ENCODE assay signal across 8 mouse cellular contexts in the genomic region with DNA sequence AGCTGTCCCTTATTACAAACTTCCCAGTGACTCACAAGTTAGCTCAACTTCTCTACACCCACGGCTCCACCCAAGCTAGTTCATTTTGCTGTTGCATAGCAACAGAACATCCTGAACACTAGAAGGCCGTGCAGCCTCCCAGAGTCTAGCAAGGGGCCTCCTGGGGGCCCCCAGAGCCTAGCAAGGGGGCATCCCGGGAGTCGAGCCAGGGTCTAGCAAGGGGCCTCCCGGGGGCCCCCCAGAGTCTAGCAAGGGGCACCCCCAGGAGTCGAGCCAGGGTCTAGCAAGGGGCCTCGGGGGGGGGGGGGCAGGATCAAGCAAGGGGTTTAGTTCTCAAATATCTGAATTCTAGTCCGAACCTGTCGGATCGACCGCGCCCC. TPM values are rescaled to one million over a fixed set of nuclear protein-coding genes. Genes with fewer than 3 reads are reported as not detected.
DNase-seq lines count a peak whose midpoint lies in the region; ATAC-seq and TF ChIP-seq lines count a peak whose summit lies in the region.

No protein-coding gene starts in this region.

- no peaks in the 10 kb centered on the region for H3K9me3 ChIP-seq in ES-Bruce4 (replicated peaks; ENCODE audit: control insufficient read depth, insufficient read depth, low read length, poor library complexity, severe bottlenecking)
- no peaks in the 10 kb centered on the region for H3K9me3 ChIP-seq in forebrain, embryonic 11.5 days (ENCODE audit: control insufficient read depth, low read length)
- H3K9me3 ChIP-seq in heart, postnatal 0 days (replicated peaks; ENCODE audit: control insufficient read depth, low read length): no peaks in the 10 kb centered on the region
- H3K9me3 ChIP-seq in lung, embryonic 15.5 days: no peaks in the 10 kb centered on the region

- no peak for TF ChIP-seq CTCF in ES-Bruce4 (IDR thresholded peaks at IDR 0.05; ENCODE audit: low read depth, low read length)
- no peak for TF ChIP-seq CTCF in heart, postnatal 0 days (IDR thresholded peaks at IDR 0.05; ENCODE audit: low read depth)

- no peak for TF ChIP-seq POLR2A in ES-Bruce4 (IDR thresholded peaks at IDR 0.05; ENCODE audit: insufficient read depth, low read length)

- no peaks in the 10 kb centered on the region for H3K4me1 ChIP-seq in ES-Bruce4 (ENCODE audit: control insufficient read depth, insufficient read depth, low read length)
- 0 out of 2 replicates have a peak, but pooled peaks cover 7% of the 10 kb centered on the region for H3K4me1 ChIP-seq in forebrain, embryonic 11.5 days (replicated peaks; ENCODE audit: control insufficient read depth, insufficient read depth, low read length)
- H3K4me1 ChIP-seq in heart, postnatal 0 days (ENCODE audit: control insufficient read depth, insufficient read depth): peaks cover 8% of the 10 kb centered on the region
- peaks cover 11% of the 10 kb centered on the region; the same call in 1 of the 2 replicates for H3K4me1 ChIP-seq in lung, embryonic 15.5 days

- no peak for TF ChIP-seq EP300 in ES-Bruce4 (IDR thresholded peaks at IDR 0.05; ENCODE audit: insufficient read depth, low read depth, low read length)
- no peak for TF ChIP-seq EP300 in heart, postnatal 0 days (IDR thresholded peaks at IDR 0.05; ENCODE audit: low read depth)

- peak overlapping the region; percentile 95 for H3K9ac ChIP-seq in ES-Bruce4 (ENCODE audit: low read depth, poor library complexity, severe bottlenecking)
- H3K9ac ChIP-seq in forebrain, embryonic 11.5 days (ENCODE audit: low read length): peak overlapping the region; percentile 68
- peak overlapping the region; percentile 56 for H3K9ac ChIP-seq in heart, postnatal 0 days (replicated peaks; ENCODE audit: low read depth, low read length)
- H3K9ac ChIP-seq in lung, embryonic 15.5 days: peak overlapping the region; percentile 41

- WGBS in forebrain, embryonic 11.5 days: 0% methylated on average over 12 of the region's 12 CpGs
- WGBS in heart, postnatal 0 days: under 1% methylated on average over 12 of the region's 12 CpGs
- 0% methylated on average over 12 of the region's 12 CpGs for WGBS in lung, embryonic 15.5 days

- peak overlapping the region; percentile 73 for H3K4me2 ChIP-seq in forebrain, embryonic 11.5 days (ENCODE audit: low read depth, low read length, severe bottlenecking)
- peak overlapping the region; percentile 71 for H3K4me2 ChIP-seq in heart, postnatal 0 days (ENCODE audit: low read depth, low read length)
- peak overlapping the region; percentile 75 for H3K4me2 ChIP-seq in lung, embryonic 15.5 days

- peak; percentile 84 for ATAC-seq in forebrain, embryonic 11.5 days (replicated peaks; ENCODE audit: low FRiP score)
- ATAC-seq in heart, postnatal 0 days (ENCODE audit: insufficient read depth, low read depth): peak; percentile 67
- peak; percentile 77 for ATAC-seq in lung, embryonic 15.5 days (ENCODE audit: borderline replicate concordance, extremely low read depth, low FRiP score, low TSS enrichment)
- ATAC-seq in neutrophil, adult 5-6 weeks (ENCODE audit: extremely low read depth, insufficient number of reproducible peaks, low FRiP score, poor library complexity, severe bottlenecking): peak; percentile 52

- H3K4me3 ChIP-seq in ES-Bruce4 (ENCODE audit: low read depth, low read length): peak overlapping the region; percentile 91
- peak overlapping the region; percentile 74 for H3K4me3 ChIP-seq in forebrain, embryonic 11.5 days (ENCODE audit: low read depth, low read length)
- H3K4me3 ChIP-seq in heart, postnatal 0 days (ENCODE audit: low read depth, low read length): peak overlapping the region; percentile 80
- peak overlapping the region; percentile 87 for H3K4me3 ChIP-seq in lung, embryonic 15.5 days

- peak; percentile 92 for DNase-seq in brain, adult 2 months (ENCODE audit: low read depth, low spot score)
- peak; percentile 91 for DNase-seq in forebrain, embryonic 11.5 days (ENCODE audit: low spot score)
- DNase-seq in heart, postnatal 0 days (ENCODE audit: low spot score): peak; percentile 93
- peak; percentile 63 to 80 for DNase-seq in layer of hippocampus, adult 18-20 months (ENCODE audit: low spot score in 2 of 2)
- DNase-seq in thymus, adult 18-20 months: peak; percentile 48 to 73

- no peak overlapping the region for H3K27ac ChIP-seq in ES-Bruce4 (ENCODE audit: insufficient read depth, low read length)
- H3K27ac ChIP-seq in forebrain, embryonic 11.5 days (ENCODE audit: low read depth, low read length): peak overlapping the region; percentile 93
- H3K27ac ChIP-seq in heart, postnatal 0 days (ENCODE audit: low read depth): peak overlapping the region; percentile 94
- peak overlapping the region; percentile 97 for H3K27ac ChIP-seq in lung, embryonic 15.5 days

- H3K36me3 ChIP-seq in ES-Bruce4 (ENCODE audit: control insufficient read depth, insufficient read depth, low read length, poor library complexity, severe bottlenecking): peaks cover 30% of the 10 kb centered on the region
- peaks cover 6% of the 10 kb centered on the region; the same call in 1 of the 2 replicates for H3K36me3 ChIP-seq in forebrain, embryonic 11.5 days (ENCODE audit: control insufficient read depth, insufficient read depth, low read length)
- peaks cover 29% of the 10 kb centered on the region for H3K36me3 ChIP-seq in heart, postnatal 0 days (replicated peaks; ENCODE audit: control insufficient read depth, insufficient read depth, low read length)
- peaks cover 28% of the 10 kb centered on the region for H3K36me3 ChIP-seq in lung, embryonic 15.5 days

- H3K27me3 ChIP-seq in ES-Bruce4 (ENCODE audit: control insufficient read depth, insufficient read depth, low read length, poor library complexity, severe bottlenecking): no peaks in the 10 kb centered on the region
- H3K27me3 ChIP-seq in forebrain, embryonic 11.5 days (ENCODE audit: control insufficient read depth, insufficient read depth, low read length): no peaks in the 10 kb centered on the region
- no peaks in the 10 kb centered on the region for H3K27me3 ChIP-seq in heart, postnatal 0 days (ENCODE audit: control insufficient read depth, insufficient read depth, low read length)
- H3K27me3 ChIP-seq in lung, embryonic 15.5 days: no peaks in the 10 kb centered on the region

RNA-seq across cellular contexts. Expression of gene Sfr1, which starts 0.8 kb away (rescaled TPM):
- 216 and 232 TPM in 2 replicates for polyA plus RNA-seq in ES-Bruce4 (2011; ENCODE audit: insufficient read depth, insufficient read length, low read depth, missing spikeins)
- polyA plus RNA-seq in forebrain, embryonic 11.5 days (2014; fragmentation: Nextera tagmentation; extraction: Ambion mirVana): 313 and 346 TPM in 2 replicates
- 61.9 and 62.1 TPM in 2 replicates for total RNA-seq in heart, postnatal 0 days (2014; rRNA removed; ENCODE audit: low replicate concordance)
- 151 and 175 TPM in 2 replicates for polyA plus RNA-seq in heart, postnatal 0 days (2015; fragmentation: Nextera tagmentation; extraction: Ambion mirVana)
- 100 to 1,000 TPM; 106 to 110 TPM for total RNA-seq in layer of hippocampus, adult 18-20 months (2021)
- polyA plus RNA-seq in lung, embryonic 15.5 days (2015; fragmentation: Nextera tagmentation; extraction: Ambion mirVana): 230 and 232 TPM in 2 replicates
- total RNA-seq in neutrophil, adult 5-6 weeks (2017): 128 and 139 TPM in 2 replicates

RNA-seq across cellular contexts. Expression of gene Col17a1, which starts 38.8 kb away (rescaled TPM):
- 0.32 TPM in 1 of 2 replicates, not detected in the other for polyA plus RNA-seq in ES-Bruce4 (2011; ENCODE audit: insufficient read depth, insufficient read length, low read depth, missing spikeins)
- 0.61 and 1.1 TPM in 2 replicates for polyA plus RNA-seq in forebrain, embryonic 11.5 days (2014; fragmentation: Nextera tagmentation; extraction: Ambion mirVana)
- total RNA-seq in heart, postnatal 0 days (2014; rRNA removed; ENCODE audit: low replicate concordance): 2.0 TPM in 1 of 2 replicates, not detected in the other
- polyA plus RNA-seq in heart, postnatal 0 days (2015; fragmentation: Nextera tagmentation; extraction: Ambion mirVana): 0.26 and 0.27 TPM in 2 replicates
- total RNA-seq in layer of hippocampus, adult 18-20 months (2021): under 1 TPM in 1 of 2 experiments, not detected in 1; 0.05 TPM
- polyA plus RNA-seq in lung, embryonic 15.5 days (2015; fragmentation: Nextera tagmentation; extraction: Ambion mirVana): 2.2 and 2.4 TPM in 2 replicates
- not detected in 2 replicates for total RNA-seq in neutrophil, adult 5-6 weeks (2017)

Comparison
In these comparisons a context has a peak if more than half of its experiments do, and no peak if none do; other contexts are left out.
1. H3K9ac ChIP-seq: peak in every context shown above with its lines; median percentile 95 in ES-Bruce4; 68 in forebrain, embryonic 11.5 days; 56 in heart, postnatal 0 days; 41 in lung, embryonic 15.5 days.